Comparison of ENCODE assay signal across 1 mouse cellular context in genomic region chr10:81523142-81523541, GRCm38 (mm10).
TF ChIP-seq lines count a peak whose summit lies in the region.

No protein-coding gene starts in this region.

TF ChIP-seq in ES-E14, 5 proteins besides CTCF, POLR2A, EP300 and RAD21 (continued from another document):
- no peak for TF ChIP-seq ZNF384 (IDR thresholded peaks at IDR 0.05; ENCODE audit: low read depth, low read length)
